22 mouse cellular contexts compared by ENCODE assay signal in the genomic region with DNA sequence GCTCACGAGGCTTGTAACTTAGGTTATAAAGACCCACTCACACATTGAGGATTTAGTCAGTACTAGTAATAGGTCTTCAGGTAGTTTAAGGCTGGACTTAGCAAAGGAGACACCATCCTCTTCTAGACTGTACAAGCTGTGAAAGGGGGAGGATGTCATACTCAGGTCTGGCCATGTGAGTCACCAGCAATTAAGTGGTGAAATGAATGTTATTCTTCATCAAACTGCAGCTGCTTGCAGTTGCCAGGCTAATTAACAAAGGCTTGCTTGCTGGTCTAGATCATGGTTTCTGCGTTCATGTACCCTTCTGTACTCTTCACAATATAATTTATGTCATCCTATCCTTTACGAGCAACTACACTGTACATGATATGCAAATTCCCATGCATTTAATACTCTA.
DNase-seq lines count a peak whose midpoint lies in the region; ATAC-seq and TF ChIP-seq lines count a peak whose summit lies in the region.
"Had no signal": no experiment of that assay in that cellular context is flagged by ENCODE, and none has a peak within 500 bp of the region (broad histone marks: within the 10 kb centered on the region; RNA-seq: fewer than 3 reads in every experiment).

No protein-coding gene starts in this region.

- TF ChIP-seq CTCF in C2C12 (IDR thresholded peaks at IDR 0.05; ENCODE audit: control insufficient read depth, insufficient read depth, insufficient read length) (no peak), Patski (IDR thresholded peaks at IDR 0.05) (no peak)

- no peaks in the 10 kb centered on the region for H3K36me3 ChIP-seq in midbrain, embryonic 11.5 days (ENCODE audit: control insufficient read depth, insufficient read depth, low read length)
- no peaks in the 10 kb centered on the region for H3K36me3 ChIP-seq in midbrain, embryonic 15.5 days (replicated peaks)
- H3K36me3 ChIP-seq in C2C12 (ENCODE audit: control insufficient read depth, insufficient read depth): no peaks in the 10 kb centered on the region
- H3K36me3 ChIP-seq: G1E had no signal

- in situ Hi-C loops in Patski (cut with MboI; ENCODE audit: low pct_unique_long_range_greater_than_20kb): loop anchor here (25.0 kb wide), 1 partner anchor 1353 kb away; no protein-coding TSS in a partner anchor

- H3K4me2 ChIP-seq in midbrain, embryonic 11.5 days: no peak overlapping the region
- H3K4me2 ChIP-seq in midbrain, embryonic 15.5 days: no peak overlapping the region

- no peaks in the 10 kb centered on the region for H3K79me2 ChIP-seq in C2C12 (ENCODE audit: control insufficient read depth, insufficient read depth)

- peaks cover 45% of the 10 kb centered on the region for H3K27me3 ChIP-seq in midbrain, embryonic 11.5 days (ENCODE audit: control insufficient read depth, insufficient read depth, low read length)
- peaks cover 32% of the 10 kb centered on the region for H3K27me3 ChIP-seq in midbrain, embryonic 15.5 days (replicated peaks)
- no peaks in the 10 kb centered on the region for H3K27me3 ChIP-seq in C2C12 (ENCODE audit: control insufficient read depth, insufficient read depth, insufficient read length)
- no peaks in the 10 kb centered on the region for H3K27me3 ChIP-seq in Patski
- H3K27me3 ChIP-seq: CH12.LX had no signal

- WGBS in midbrain, embryonic 11.5 days: 89% methylated on average over 3 of the region's 3 CpGs
- WGBS in midbrain, embryonic 15.5 days: 90% methylated on average over 3 of the region's 3 CpGs

- H3ac ChIP-seq in C2C12 (ENCODE audit: control insufficient read depth, insufficient read length, low read depth): no peak overlapping the region

- CTCF ChIA-PET in Patski (lab: Charles Lee): interaction anchor here (1.4 to 1.6 kb wide), 3 partner anchors 9 to 239 kb away, joined by 4 to 6 read pairs (median 5); no protein-coding TSS in a partner anchor

- H3K79me3 ChIP-seq in C2C12 (ENCODE audit: low read depth): no peaks in the 10 kb centered on the region

- no peak overlapping the region for H3K9ac ChIP-seq in midbrain, embryonic 11.5 days (ENCODE audit: low read length)
- H3K9ac ChIP-seq in midbrain, embryonic 15.5 days: no peak overlapping the region

- H3K27ac ChIP-seq in midbrain, embryonic 11.5 days (ENCODE audit: low read depth, low read length): no peak overlapping the region
- H3K27ac ChIP-seq in midbrain, embryonic 15.5 days: no peak overlapping the region

- no peak overlapping the region for H3K4me3 ChIP-seq in midbrain, embryonic 11.5 days (ENCODE audit: low read depth, low read length)
- no peak overlapping the region for H3K4me3 ChIP-seq in midbrain, embryonic 15.5 days
- no peak overlapping the region for H3K4me3 ChIP-seq in C2C12 (ENCODE audit: insufficient read depth, poor library complexity, severe bottlenecking)

- POLR2A ChIA-PET in Patski (lab: Charles Lee): no interaction called here

- no peak for ATAC-seq in midbrain, embryonic 11.5 days (ENCODE audit: low FRiP score)
- no peak for ATAC-seq in midbrain, embryonic 15.5 days (replicated peaks)
- ATAC-seq in Patski: peak; percentile 73
- ATAC-seq: activated CD4-positive, CD25-positive, alpha-beta regulatory T cell, adult 4 months; CD4-positive, CD25-positive, alpha-beta regulatory T cell, adult 4 months had no signal

- H3K9me3 ChIP-seq in midbrain, embryonic 11.5 days (ENCODE audit: control insufficient read depth, low read length): no peaks in the 10 kb centered on the region
- H3K9me3 ChIP-seq in midbrain, embryonic 15.5 days: no peaks in the 10 kb centered on the region
- H3K9me3 ChIP-seq: G1E had no signal

- DNase-seq in midbrain, embryonic 11.5 days (ENCODE audit: low spot score, missing footprints): peak; percentile 23
- no peak for DNase-seq in Patski (ENCODE audit: low read depth, low spot score)
- no peak for DNase-seq in embryo, embryonic 10 days (ENCODE audit: low spot score)
- no peak for DNase-seq in testis, postnatal 14 days (ENCODE audit: low spot score)
- DNase-seq: adrenal gland, adult 2 months; adrenal gland, adult 8-10 months; adrenal gland, postnatal 10 days; adrenal gland, postnatal 14 days; adrenal gland, postnatal 25 days; adrenal gland, postnatal 36 days; B cell, adult 2 months; cerebellum, adult 11 months; cerebellum, adult 11-12 months; cerebellum, adult 18-20 months; cerebellum, adult 2 months; cerebellum, adult 8-10 months had no signal

- H3K4me1 ChIP-seq in midbrain, embryonic 11.5 days (ENCODE audit: control insufficient read depth, insufficient read depth, low read length): no peaks in the 10 kb centered on the region
- no peaks in the 10 kb centered on the region for H3K4me1 ChIP-seq in midbrain, embryonic 15.5 days

TF ChIP-seq in C2C12, 6 proteins besides CTCF, POLR2A, EP300 and RAD21:
- TF ChIP-seq CEBPB (IDR thresholded peaks at IDR 0.05; ENCODE audit: low read depth) (no peak), MAX (IDR thresholded peaks at IDR 0.05) (no peak), MYOD1 (IDR thresholded peaks at IDR 0.05; ENCODE audit: control insufficient read depth, insufficient read length, low read depth) (peak; percentile 86), USF1 (IDR thresholded peaks at IDR 0.05; ENCODE audit: low read depth) (no peak)
TF ChIP-seq in C2C12: peak in this region for 1.
